Mouse (Mus musculus) Patski (cell line): ENCODE measurements at regions not wholly inside any gene's neighbourhood (a gene's known extent, or its start where the extent isn't known, plus 50 kb on each side); places are given as distances from the start of the nearest gene placed in this dataset.
A peak's percentile ranks its signal among the peaks of the same experiment; 100 is the strongest.

ENCODE experiments used
- ATAC-seq: fragments of 100-300 bp; one replicate; pipeline ENCODE4 v1.8.0; 2021
- CTCF ChIA-PET: fragments of 350-600 bp; sonication (Branson Sonifier 250); formaldehyde crosslinking; loops from one replicate; lab custom pipeline; 2022; ENCODE audit warnings: inconsistent platforms; lab: Charles Lee
- POLR2A ChIA-PET: fragments of 350-600 bp; sonication (Branson Sonifier 250); formaldehyde crosslinking; loops from one replicate; lab custom pipeline; 2022; ENCODE audit warnings: antibody characterized with exemption, inconsistent platforms; lab: Charles Lee
- DNase-seq: peaks from one replicate; pipeline ENCODE4 v3.0.0-alpha.2; 2011; ENCODE audit warnings: low read depth, low spot score
- H3K27me3 ChIP-seq: fragments of 371-371 bp; one replicate; pipeline ENCODE4 v1.5.1; 2021
- CTCF ChIP-seq: fragments of 100-300 bp; IDR thresholded peaks from one replicate; pipeline ENCODE4 v1.5.1; 2021
- in situ Hi-C: fragments of 300-500 bp; cut with MboI; formaldehyde crosslinking; loops from 3 replicates; pipeline ENCODE4 v1.11.1; 2018; ENCODE audit warnings: low pct_unique_long_range_greater_than_20kb, mixed read lengths

- DNase-seq: no peak
- in situ Hi-C loops: no loop called here
- ATAC-seq: no peak
- peaks cover 32% of the 10 kb centered on the region for H3K27me3 ChIP-seq
- CTCF ChIA-PET: no interaction called here
- POLR2A ChIA-PET: no interaction called here
- no peak for TF ChIP-seq CTCF
Measured at GRCm38 (mm10) chr3:63036691-63037090, 204.6 kb upstream of the Mme start.

GRCm38 (mm10) chr3:63070786-63071185, 170.6 kb upstream of the Mme start:
- H3K27me3 ChIP-seq: peaks cover 3% of the 10 kb centered on the region
- in situ Hi-C loops: no loop called here
- POLR2A ChIA-PET: no interaction called here
- DNase-seq: no peak
- TF ChIP-seq CTCF: peak; percentile 40
- no peak for ATAC-seq
- CTCF ChIA-PET: no interaction called here

GRCm38 (mm10) chr3:63073051-63073450, 168.3 kb upstream of the Mme start:
- in situ Hi-C loops: no loop called here
- ATAC-seq (no peak), DNase-seq (no peak)
- peaks cover 12% of the 10 kb centered on the region for H3K27me3 ChIP-seq
- CTCF ChIA-PET: no interaction called here
- TF ChIP-seq CTCF: peak; percentile 23
- POLR2A ChIA-PET: no interaction called here

- no peak for TF ChIP-seq CTCF
- ChIA-PET POLR2A (no interaction called here), CTCF (no interaction called here)
- in situ Hi-C loops: no loop called here
- H3K27me3 ChIP-seq: peaks cover 17% of the 10 kb centered on the region
- DNase-seq (no peak), ATAC-seq (no peak)
Measured at GRCm38 (mm10) chr3:63078181-63078580, 163.2 kb upstream of the Mme start.

- DNase-seq (no peak), ATAC-seq (no peak)
- in situ Hi-C loops: no loop called here
- POLR2A ChIA-PET: no interaction called here
- CTCF ChIA-PET: interaction anchor here (1.1 kb wide), 1 partner anchor 8 kb away, joined by 3 read pairs; no protein-coding TSS in a partner anchor
- TF ChIP-seq CTCF: no peak
- H3K27me3 ChIP-seq: peaks cover 26% of the 10 kb centered on the region
Measured at GRCm38 (mm10) chr3:63082161-63082560, 159.2 kb upstream of the Mme start.

GRCm38 (mm10) chr3:63085426-63085825, 155.9 kb upstream of the Mme start:
- in situ Hi-C loops: no loop called here
- POLR2A ChIA-PET: no interaction called here
- ATAC-seq (no peak), DNase-seq (no peak)
- TF ChIP-seq CTCF: no peak
- peaks cover 30% of the 10 kb centered on the region for H3K27me3 ChIP-seq
- CTCF ChIA-PET: interaction anchor here (1.5 kb wide), 1 partner anchor 10 kb away, joined by 4 read pairs; no protein-coding TSS in a partner anchor

- no peak for ATAC-seq
- DNase-seq: no peak
- ChIA-PET POLR2A (no interaction called here), CTCF (no interaction called here)
- TF ChIP-seq CTCF: no peak
- in situ Hi-C loops: no loop called here
- peaks cover 10% of the 10 kb centered on the region for H3K27me3 ChIP-seq
Measured at GRCm38 (mm10) chr3:63092901-63093300, 148.4 kb upstream of the Mme start.

GRCm38 (mm10) chr3:63115216-63115615, 126.1 kb upstream of the Mme start:
- in situ Hi-C loops: no loop called here
- peaks cover 27% of the 10 kb centered on the region for H3K27me3 ChIP-seq
- DNase-seq (no peak), ATAC-seq (no peak)
- no peak for TF ChIP-seq CTCF
- ChIA-PET POLR2A (no interaction called here), CTCF (no interaction called here)

- POLR2A ChIA-PET: no interaction called here
- peaks cover 19% of the 10 kb centered on the region for H3K27me3 ChIP-seq
- ATAC-seq (no peak), DNase-seq (no peak)
- in situ Hi-C loops: no loop called here
- CTCF ChIA-PET: interaction anchor here (1.0 kb wide), 1 partner anchor 10 kb away, joined by 3 read pairs; no protein-coding TSS in a partner anchor
- no peak for TF ChIP-seq CTCF
Measured at GRCm38 (mm10) chr3:63131883-63132282, 109.5 kb upstream of the Mme start.

- in situ Hi-C loops: no loop called here
- ChIA-PET POLR2A (no interaction called here), CTCF (no interaction called here)
- no peak for TF ChIP-seq CTCF
- peaks cover 20% of the 10 kb centered on the region for H3K27me3 ChIP-seq
- DNase-seq (no peak), ATAC-seq (no peak)
Measured at GRCm38 (mm10) chr3:63137391-63138147, 103.8 kb upstream of the Mme start.

GRCm38 (mm10) chr3:63146237-63146636, 95.1 kb upstream of the Mme start:
- ATAC-seq: no peak
- no peak for TF ChIP-seq CTCF
- in situ Hi-C loops: no loop called here
- ChIA-PET CTCF (no interaction called here), POLR2A (no interaction called here)
- peaks cover 48% of the 10 kb centered on the region for H3K27me3 ChIP-seq
- no peak for DNase-seq
